Mouse (Mus musculus): ENCODE results near the gene Fstl1. TPM values are rescaled to one million over a fixed set of nuclear protein-coding genes. Genes with fewer than 3 reads are reported as not detected.

The Fstl1 gene
- total and polyA plus RNA-seq, 2 experiments from 2014 or later = 53.1 to 71.5 TPM

GRCm38 (mm10) chr16:37776166-37776859 lies 360 bp upstream of the Fstl1 start:
- H3K4me3 ChIP-seq (ENCODE audit: low read length) = peak overlapping the region; percentile 69
- TF ChIP-seq CTCF (IDR thresholded peaks at IDR 0.05; ENCODE audit: low read depth) = no peak
- ATAC-seq (peak; percentile 18; the same call in 1 of the 2 replicates), DNase-seq (ENCODE audit: low spot score) (no peak)
- WGBS = 32% methylated on average over 14 of the region's 14 CpGs
- peaks cover 4% of the 10 kb centered on the region; the same call in 1 of the 2 replicates for H3K4me1 ChIP-seq (ENCODE audit: insufficient read depth, low read length)
- peak overlapping the region; percentile 99 for H3K4me2 ChIP-seq (ENCODE audit: low read depth, low read length)
- H3K27me3 ChIP-seq (ENCODE audit: insufficient read depth, low read length) = no peaks in the 10 kb centered on the region
- 0 out of 2 replicates have a peak overlapping the region, but pooled peaks have one; percentile 64 for H3K27ac ChIP-seq
- H3K36me3 ChIP-seq (ENCODE audit: insufficient read depth, low read length) = no peaks in the 10 kb centered on the region
- no peaks in the 10 kb centered on the region for H3K9me3 ChIP-seq (ENCODE audit: low read length)
- H3K9ac ChIP-seq (replicated peaks; ENCODE audit: low read length) = peak overlapping the region; percentile 74

GRCm38 (mm10) chr16:37777796-37778475 lies 1.3 kb downstream of the Fstl1 start:
- H3K27me3 ChIP-seq (ENCODE audit: insufficient read depth, low read length) = no peaks in the 10 kb centered on the region
- WGBS = 11% methylated on average over 4 of the region's 4 CpGs
- H3K36me3 ChIP-seq (ENCODE audit: insufficient read depth, low read length) = no peaks in the 10 kb centered on the region
- peak overlapping the region; percentile 74; the same call in 1 of the 2 replicates for H3K9ac ChIP-seq (replicated peaks; ENCODE audit: low read length)
- peak overlapping the region; percentile 69 for H3K4me3 ChIP-seq (ENCODE audit: low read length)
- H3K4me1 ChIP-seq (ENCODE audit: insufficient read depth, low read length) = peaks cover 4% of the 10 kb centered on the region; the same call in 1 of the 2 replicates
- no peak overlapping the region for H3K27ac ChIP-seq
- no peaks in the 10 kb centered on the region for H3K9me3 ChIP-seq (ENCODE audit: low read length)
- peak overlapping the region; percentile 99 for H3K4me2 ChIP-seq (ENCODE audit: low read depth, low read length)
- TF ChIP-seq CTCF (IDR thresholded peaks at IDR 0.05; ENCODE audit: low read depth) = no peak
- DNase-seq (ENCODE audit: low spot score) (no peak), ATAC-seq (no peak)

- Histone ChIP-seq H3K9me3 (ENCODE audit: low read length) (no peaks in the 10 kb centered on the region), H3K27me3 (ENCODE audit: insufficient read depth, low read length) (no peaks in the 10 kb centered on the region), H3K4me3 (ENCODE audit: low read length) (no peak overlapping the region), H3K4me1 (ENCODE audit: insufficient read depth, low read length) (peaks cover 4% of the 10 kb centered on the region; the same call in 1 of the 2 replicates), H3K4me2 (ENCODE audit: low read depth, low read length) (peak overlapping the region; percentile 99), H3K9ac (replicated peaks; ENCODE audit: low read length) (no peak overlapping the region), H3K27ac (no peak overlapping the region), H3K36me3 (ENCODE audit: insufficient read depth, low read length) (no peaks in the 10 kb centered on the region)
- no peak for TF ChIP-seq CTCF (IDR thresholded peaks at IDR 0.05; ENCODE audit: low read depth)
- WGBS = 35% methylated on average over 5 of the region's 5 CpGs
- ATAC-seq = no peak
- no peak for DNase-seq (ENCODE audit: low spot score)
Measured at GRCm38 (mm10) chr16:37778529-37778928, 1.9 kb downstream of the Fstl1 start.

GRCm38 (mm10) chr16:37779651-37780280 lies 3.1 kb downstream of the Fstl1 start:
- H3K9ac ChIP-seq (replicated peaks; ENCODE audit: low read length) = no peak overlapping the region
- H3K4me1 ChIP-seq (ENCODE audit: insufficient read depth, low read length) = peaks cover 4% of the 10 kb centered on the region; the same call in 1 of the 2 replicates
- ATAC-seq (no peak), DNase-seq (ENCODE audit: low spot score) (no peak)
- no peak overlapping the region for H3K4me3 ChIP-seq (ENCODE audit: low read length)
- H3K27ac ChIP-seq = no peak overlapping the region
- TF ChIP-seq CTCF (IDR thresholded peaks at IDR 0.05; ENCODE audit: low read depth) = no peak
- no peak overlapping the region for H3K4me2 ChIP-seq (ENCODE audit: low read depth, low read length)
- no peaks in the 10 kb centered on the region for H3K36me3 ChIP-seq (ENCODE audit: insufficient read depth, low read length)
- 56% methylated on average over 7 of the region's 7 CpGs for WGBS
- H3K27me3 ChIP-seq (ENCODE audit: insufficient read depth, low read length) = no peaks in the 10 kb centered on the region
- no peaks in the 10 kb centered on the region for H3K9me3 ChIP-seq (ENCODE audit: low read length)

- no peak overlapping the region for H3K27ac ChIP-seq
- no peak overlapping the region for H3K9ac ChIP-seq (replicated peaks; ENCODE audit: low read length)
Measured at GRCm38 (mm10) chr16:37780386-37780785, 3.7 kb downstream of the Fstl1 start.

GRCm38 (mm10) chr16:37780911-37781310 lies 4.2 kb downstream of the Fstl1 start:
- H3K36me3 ChIP-seq (ENCODE audit: insufficient read depth, low read length) = no peaks in the 10 kb centered on the region
- H3K4me1 ChIP-seq (ENCODE audit: insufficient read depth, low read length) = peaks cover 4% of the 10 kb centered on the region; the same call in 1 of the 2 replicates
- no peak for DNase-seq (ENCODE audit: low spot score)
- H3K27me3 ChIP-seq (ENCODE audit: insufficient read depth, low read length) = no peaks in the 10 kb centered on the region
- no peak overlapping the region for H3K9ac ChIP-seq (replicated peaks; ENCODE audit: low read length)
- no peak overlapping the region for H3K4me2 ChIP-seq (ENCODE audit: low read depth, low read length)
- H3K4me3 ChIP-seq (ENCODE audit: low read length) = no peak overlapping the region
- H3K9me3 ChIP-seq (ENCODE audit: low read length) = no peaks in the 10 kb centered on the region
- no peak for TF ChIP-seq CTCF (IDR thresholded peaks at IDR 0.05; ENCODE audit: low read depth)
- H3K27ac ChIP-seq = 0 out of 2 replicates have a peak overlapping the region, but pooled peaks have one; percentile 45
- WGBS = 31% methylated on average over 3 of the region's 3 CpGs
- ATAC-seq = no peak

More at GRCm38 (mm10) chr16:37780386-37780785, 3.7 kb downstream of the Fstl1 start:
- Histone ChIP-seq H3K9me3 (ENCODE audit: low read length) (no peaks in the 10 kb centered on the region), H3K4me2 (ENCODE audit: low read depth, low read length) (no peak overlapping the region), H3K4me1 (ENCODE audit: insufficient read depth, low read length) (peaks cover 4% of the 10 kb centered on the region; the same call in 1 of the 2 replicates), H3K4me3 (ENCODE audit: low read length) (no peak overlapping the region), H3K36me3 (ENCODE audit: insufficient read depth, low read length) (no peaks in the 10 kb centered on the region), H3K27me3 (ENCODE audit: insufficient read depth, low read length) (no peaks in the 10 kb centered on the region)
- ATAC-seq (no peak), DNase-seq (ENCODE audit: low spot score) (no peak)
- TF ChIP-seq CTCF (IDR thresholded peaks at IDR 0.05; ENCODE audit: low read depth) = no peak
- WGBS = 59% methylated on average over 1 of the region's 1 CpGs
